Mouse (Mus musculus): ENCODE data around the gene Actg2. TPM values are rescaled to one million over a fixed set of nuclear protein-coding genes. Genes with fewer than 3 reads are reported as not detected.

The Actg2 gene
- total RNA-seq, 2 experiments from 2014 or later: 0.56 TPM; not detected in 1

DNA sequence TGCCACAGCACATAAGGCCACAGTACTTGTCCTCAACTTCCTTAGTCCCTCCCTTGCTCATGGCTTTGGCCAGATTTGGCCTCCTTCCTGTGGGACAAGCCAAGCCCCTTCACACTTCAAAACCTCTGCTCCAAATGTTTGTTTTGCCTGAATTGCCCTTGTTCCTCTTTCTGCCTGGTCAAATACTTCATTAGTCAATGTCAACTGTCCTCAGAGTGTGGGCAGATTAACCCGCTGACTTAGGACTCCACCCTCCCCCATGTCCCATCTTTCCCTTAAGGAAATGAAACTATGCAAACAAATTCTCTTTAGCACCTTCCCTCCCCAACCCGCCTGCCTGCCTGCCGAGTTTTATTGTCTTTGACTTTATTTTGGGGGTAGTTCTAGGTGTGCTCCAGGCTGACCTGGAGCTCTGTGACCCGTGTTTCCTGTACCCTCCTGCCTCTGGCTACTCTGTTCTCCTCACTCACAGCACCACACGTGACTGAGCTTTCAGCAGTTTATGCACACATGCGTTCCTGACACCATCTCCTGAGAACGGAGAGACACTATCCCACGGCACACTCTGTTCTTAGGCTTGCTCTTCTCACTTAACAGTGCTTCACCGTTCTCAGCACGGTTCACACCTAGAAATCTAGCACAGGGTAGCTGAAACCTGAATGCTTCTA, 53.5 kb downstream of the Actg2 start:
- intact Hi-C loops (cut with DNase I): no loop called here
- no peak for DNase-seq

DNA sequence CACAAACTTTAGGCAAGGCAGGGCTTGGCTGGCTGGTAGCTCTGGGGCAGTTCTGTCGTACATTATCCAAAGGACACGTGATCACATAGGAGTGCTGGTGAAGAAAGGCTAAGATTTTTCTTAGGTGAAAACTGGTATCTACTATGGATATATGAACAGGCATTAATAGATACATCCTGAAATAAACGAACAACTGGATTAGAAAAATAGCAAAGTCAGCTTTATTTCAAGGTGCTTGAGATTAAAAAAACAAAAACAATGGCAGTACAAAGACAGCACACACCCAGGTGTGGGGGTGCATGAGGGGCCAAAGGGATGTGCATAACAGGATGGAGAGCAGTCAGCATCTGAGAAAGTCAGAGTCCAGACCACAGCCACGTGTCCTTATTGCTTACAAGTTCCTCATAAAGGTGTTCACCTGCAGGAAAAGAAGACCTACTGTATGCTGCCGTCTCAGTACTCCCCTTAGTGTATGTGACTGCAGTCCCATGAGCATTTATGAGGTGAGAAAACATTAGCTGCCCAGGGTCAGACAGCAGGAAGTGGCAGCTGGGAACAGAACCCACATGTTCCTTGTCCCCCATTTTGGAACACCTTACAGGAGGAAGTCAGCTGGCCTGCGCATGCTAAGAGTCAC, 55.9 kb downstream of the Actg2 start:
- DNase-seq: no peak
- intact Hi-C loops (cut with DNase I): no loop called here

DNA sequence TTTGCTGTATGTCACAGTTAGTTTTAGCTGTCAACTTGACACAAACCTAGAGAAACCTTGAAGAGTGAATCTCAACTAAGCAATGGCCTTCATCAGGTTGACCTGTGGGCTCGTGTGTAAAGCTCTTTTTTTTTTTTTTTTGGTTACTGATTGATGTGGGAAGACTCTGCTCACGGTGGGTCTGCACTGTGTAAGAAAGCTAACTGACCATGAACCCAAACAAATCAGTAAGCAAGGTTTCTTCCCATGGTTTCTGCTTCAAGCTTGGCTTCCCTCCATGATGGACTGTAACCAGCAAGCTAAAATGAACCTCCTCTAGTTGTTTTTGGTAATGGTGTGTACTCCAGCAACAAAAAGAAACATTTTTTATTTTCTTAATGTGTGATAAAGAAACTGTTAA, 56.9 kb downstream of the Actg2 start:
- no peak for DNase-seq
- intact Hi-C loops (cut with DNase I): no loop called here

DNA sequence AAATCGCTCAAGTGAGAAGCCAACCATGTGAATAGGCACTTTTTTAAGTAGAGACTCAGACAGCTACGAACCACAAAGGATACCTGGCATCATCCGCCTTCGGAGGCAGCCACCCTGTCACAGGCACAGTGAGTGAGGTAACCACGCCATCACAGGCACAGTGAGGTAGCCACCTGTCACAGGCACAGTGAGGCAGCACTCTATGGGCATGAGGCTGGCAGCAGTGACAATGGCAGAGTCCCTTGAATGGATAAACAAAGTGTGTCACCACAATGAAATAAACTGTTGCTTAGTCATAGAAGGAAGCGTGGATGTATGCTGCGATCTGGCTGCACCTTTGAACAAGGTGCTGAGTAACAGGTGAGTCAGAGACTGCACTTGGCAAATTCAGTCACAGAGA, 57.4 kb downstream of the Actg2 start:
- DNase-seq: no peak
- intact Hi-C loops (cut with DNase I): no loop called here

DNA sequence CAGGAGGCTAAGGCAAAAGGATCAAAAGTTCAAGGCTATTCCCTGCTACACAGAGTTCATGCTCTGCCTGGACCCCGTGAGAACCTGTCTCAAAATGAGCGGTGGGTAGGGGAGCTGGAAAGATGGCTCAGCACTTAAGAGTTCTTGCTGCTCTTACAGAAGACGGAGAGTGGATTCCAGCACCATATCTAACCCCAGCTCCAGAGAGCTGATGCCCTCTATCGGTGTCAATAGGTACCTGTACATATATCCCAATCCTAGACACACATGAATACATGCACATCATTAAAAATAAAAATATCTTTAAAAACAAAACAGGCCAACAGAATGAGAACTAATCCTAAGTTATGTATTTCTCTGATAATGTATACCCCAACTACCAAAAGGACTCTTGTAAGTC, 57.8 kb downstream of the Actg2 start:
- DNase-seq: no peak
- intact Hi-C loops (cut with DNase I): no loop called here

DNA sequence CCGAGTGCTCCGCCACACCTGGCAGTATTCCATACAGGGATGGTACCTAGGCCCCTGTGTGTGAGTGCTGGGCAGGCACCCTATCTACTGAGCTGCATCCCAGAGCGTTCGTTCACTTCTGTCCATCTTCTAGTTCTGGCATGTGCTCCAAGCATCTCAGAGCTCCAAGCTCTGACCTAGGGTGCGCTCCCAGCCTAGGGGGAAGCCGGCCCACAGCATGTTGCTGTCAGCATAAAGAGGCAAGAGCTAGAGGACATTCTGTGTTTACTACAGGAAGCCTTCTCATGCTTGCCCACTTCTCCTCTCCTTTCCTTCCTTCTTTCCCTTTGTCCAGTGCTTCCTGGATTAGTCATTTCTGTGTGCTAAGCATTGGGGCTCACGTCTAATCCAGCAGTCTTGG, 60.6 kb downstream of the Actg2 start:
- DNase-seq: no peak
- intact Hi-C loops (cut with DNase I): no loop called here

DNA sequence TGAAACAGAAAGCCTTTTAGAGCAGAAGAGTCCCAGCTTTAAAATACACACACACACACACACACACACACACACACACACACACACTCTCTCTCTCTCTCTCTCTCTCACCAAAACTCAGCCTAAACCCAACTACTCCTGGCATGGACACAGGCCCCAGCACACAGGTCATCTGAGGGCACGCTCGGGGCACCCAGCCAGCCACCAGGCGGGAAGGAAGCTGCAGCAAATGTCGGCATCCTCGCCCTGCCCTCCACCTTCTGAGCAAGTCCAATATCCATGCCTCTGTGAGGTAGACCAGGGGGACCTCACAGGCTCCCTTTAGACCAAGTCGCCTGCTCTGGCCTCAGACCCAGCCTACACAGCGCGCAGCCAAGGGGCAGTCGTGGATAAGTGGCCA, 62.8 kb downstream of the Actg2 start:
- intact Hi-C loops (cut with DNase I): no loop called here
- peak; percentile 42 for DNase-seq

DNA sequence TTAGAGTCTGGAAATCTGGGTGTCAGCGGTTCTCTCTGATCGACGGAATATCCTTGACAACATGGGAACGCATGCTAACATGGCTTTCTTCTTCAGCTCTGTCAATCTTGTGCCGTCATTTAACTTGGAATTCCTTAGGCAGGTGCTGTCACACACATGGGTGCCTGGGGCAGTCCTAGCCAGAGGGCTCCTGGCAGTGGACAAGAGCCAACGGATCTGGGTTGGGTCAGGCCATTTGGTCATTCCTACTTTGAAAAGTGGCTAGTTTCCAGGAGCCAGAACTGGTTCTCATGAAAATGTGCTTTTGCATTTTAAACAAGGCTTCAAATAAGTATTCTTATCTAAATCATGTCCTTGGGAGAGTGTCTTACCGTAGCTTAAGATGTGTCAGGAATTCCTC, 64.3 kb downstream of the Actg2 start:
- intact Hi-C loops (cut with DNase I): no loop called here
- DNase-seq: no peak

DNA sequence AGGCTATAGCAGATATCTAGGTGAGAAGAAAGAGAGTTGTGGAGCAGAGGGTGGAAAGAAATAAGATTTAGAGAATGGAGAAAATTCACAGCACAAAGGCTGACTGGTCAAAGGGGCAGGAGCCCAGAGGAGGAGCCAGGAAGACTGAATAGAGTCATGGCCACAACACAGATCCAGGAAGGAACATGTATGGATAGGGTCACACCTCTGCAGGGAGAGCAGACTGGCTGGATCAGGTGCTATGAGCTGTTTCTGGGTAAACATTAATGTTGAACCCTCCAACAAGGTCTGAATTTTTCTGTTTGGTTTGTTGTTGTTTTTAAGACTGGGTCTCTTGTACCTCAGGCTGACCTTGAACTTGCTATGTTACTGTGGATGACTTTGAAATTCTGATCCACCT, 72.1 kb downstream of the Actg2 start:
- no peak for DNase-seq
- intact Hi-C loops (cut with DNase I): no loop called here

Other genes with a start within 250 kb of the Actg2 start
- gene Mthfd2, start 210.4 kb downstream of the Actg2 start, total RNA-seq (2021): 10 to 100 TPM; 17.3 to 17.5 TPM
- gene Mob1a, start 210.2 kb downstream of the Actg2 start, total RNA-seq (2021): 10 to 100 TPM; 20.4 to 21.9 TPM
- gene Bola3, start 187.1 kb downstream of the Actg2 start, total RNA-seq (2021): 10 to 100 TPM; 16.4 to 21.0 TPM
- gene Tet3, start 77.2 kb downstream of the Actg2 start, total RNA-seq (2021): 100 to 1,000 TPM; 112 to 117 TPM
- gene Dguok, start 29.3 kb downstream of the Actg2 start, total RNA-seq (2021): 10 to 100 TPM; 31.3 to 34.8 TPM
- 10 to 100 TPM; 48.5 to 51.1 TPM for gene Stambp, start 36.5 kb upstream of the Actg2 start, total RNA-seq (2021)
- gene Clec4f, start 119.9 kb upstream of the Actg2 start, total RNA-seq (2021): under 1 TPM in 1 of 2 experiments, not detected in 1; 0.14 TPM
- gene Cd207, start 141.6 kb upstream of the Actg2 start, total RNA-seq (2021): not detected
- not detected for gene Vax2, start 175.0 kb upstream of the Actg2 start, total RNA-seq (2021)
- gene Atp6v1b1, start 206.7 kb upstream of the Actg2 start, total RNA-seq (2021): 1 to 10 TPM in 1 of 2 experiments, under 1 TPM in 1; 0.68 to 1.0 TPM
- not detected for gene Ankrd53, start 226.4 kb upstream of the Actg2 start, total RNA-seq (2021)
- gene Tex261, start 239.5 kb upstream of the Actg2 start, total RNA-seq (2021): 10 to 100 TPM; 51.3 to 58.7 TPM